Mouse (Mus musculus) E14TG2a.4 (cell line): ENCODE measurements around the gene Ddx41.

Experiments used
- CTCF ChIP-seq: conservative IDR thresholded peaks from 2 replicates; pipeline ENCODE4 v1.5.1; 2014; ENCODE audit warnings: low read length
- NANOG ChIP-seq: IDR thresholded peaks from 2 replicates; pipeline ENCODE4 v1.6.1; 2014; ENCODE audit warnings: borderline replicate concordance, low read length, mixed read lengths
- POU5F1 ChIP-seq: IDR thresholded peaks from 2 replicates; pipeline ENCODE4 v1.6.1; 2014; ENCODE audit warnings: low read length, borderline replicate concordance

GRCm38 (mm10) chr13:55486029-55486794 lies 50.2 kb downstream of the Ddx41 start:
- TF ChIP-seq POU5F1 (no peak), CTCF (no peak), NANOG (no peak)
